Mouse (Mus musculus): Measurements from ENCODE around the gene Lrrk1.

DNA sequence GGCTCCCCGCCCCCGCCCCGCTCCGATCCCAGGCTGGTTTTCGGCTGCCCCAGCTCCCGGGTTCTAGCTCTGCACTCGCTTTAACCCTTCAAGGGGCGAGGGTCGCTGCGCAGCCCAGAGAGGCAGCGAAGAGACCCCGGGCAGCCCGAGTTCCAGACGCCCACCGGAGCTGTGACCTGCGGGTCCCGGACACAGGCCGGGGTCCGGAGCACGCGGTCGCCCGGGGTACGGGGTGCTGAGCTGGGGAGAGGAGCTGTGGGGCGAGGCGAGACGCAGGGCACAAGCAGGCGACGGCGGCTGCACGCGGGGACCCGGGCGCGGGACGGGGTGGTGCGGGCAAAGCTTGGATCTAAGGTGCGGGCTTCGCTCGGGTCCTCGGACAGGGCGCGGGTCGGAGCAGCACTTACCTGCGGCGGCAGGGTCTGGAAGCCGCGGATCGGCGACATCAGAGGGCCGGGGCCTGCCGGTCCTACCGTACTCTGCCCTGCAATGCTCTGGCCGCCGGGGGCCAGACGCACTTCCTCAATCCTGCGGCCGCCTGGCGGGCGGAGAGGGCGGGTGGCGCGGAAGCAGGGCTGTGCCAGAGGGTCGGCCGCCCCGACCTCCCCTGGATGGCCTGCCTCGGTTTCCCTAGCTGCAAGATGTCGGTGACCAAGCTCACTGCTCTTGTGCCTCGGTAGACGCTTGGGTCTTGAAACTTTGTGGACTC, at the start of gene Lrrk1:
- no peak for TF ChIP-seq CTCF (IDR thresholded peaks at IDR 0.05; ENCODE audit: borderline replicate concordance, insufficient read depth, low read length)
- TF ChIP-seq POLR2A (IDR thresholded peaks at IDR 0.05; ENCODE audit: low read depth, low read length): peak; percentile 75
